Mouse (Mus musculus): ENCODE measurements at regions not wholly inside any gene's neighbourhood (a gene's known extent, or its start where the extent isn't known, plus 50 kb on each side); places are given as distances from the start of the nearest gene placed in this dataset.

DNA sequence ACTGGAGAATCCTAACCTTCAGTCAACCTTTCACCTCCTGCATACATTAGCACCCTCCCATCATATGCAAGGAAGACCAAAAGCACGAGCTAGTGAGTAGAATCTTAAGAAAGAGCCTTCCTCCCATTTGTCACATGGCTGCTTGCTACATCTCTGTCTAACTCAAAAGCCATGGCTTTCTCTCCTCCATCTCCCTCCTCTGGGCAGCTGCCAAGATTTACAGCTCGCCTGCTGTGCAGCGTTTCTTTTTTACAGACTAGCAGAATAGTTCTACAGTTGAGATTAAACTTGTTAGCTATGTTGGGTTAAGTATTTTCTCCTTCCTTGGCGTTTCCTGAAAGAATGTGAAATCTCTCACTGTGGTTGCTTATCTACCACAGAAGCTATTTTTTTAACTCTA lies 168.3 kb upstream of the Mctp2 start:
- H3K4me2 ChIP-seq, result no peak overlapping the region
- peaks cover 5% of the 10 kb centered on the region; the same call in 1 of the 2 replicates for H3K4me1 ChIP-seq
- no peak for ATAC-seq (ENCODE audit: insufficient number of reproducible peaks, low FRiP score, low TSS enrichment, low read depth)
- no peaks in the 10 kb centered on the region for H3K9me3 ChIP-seq
- no peaks in the 10 kb centered on the region for H3K36me3 ChIP-seq
- WGBS, result 18% methylated on average over 4 of the region's 4 CpGs
- H3K27ac ChIP-seq, result peak overlapping the region; percentile 33; the same call in 1 of the 2 replicates
- H3K4me3 ChIP-seq, result no peak overlapping the region
- H3K9ac ChIP-seq, result no peak overlapping the region
- H3K27me3 ChIP-seq, result no peaks in the 10 kb centered on the region

DNA sequence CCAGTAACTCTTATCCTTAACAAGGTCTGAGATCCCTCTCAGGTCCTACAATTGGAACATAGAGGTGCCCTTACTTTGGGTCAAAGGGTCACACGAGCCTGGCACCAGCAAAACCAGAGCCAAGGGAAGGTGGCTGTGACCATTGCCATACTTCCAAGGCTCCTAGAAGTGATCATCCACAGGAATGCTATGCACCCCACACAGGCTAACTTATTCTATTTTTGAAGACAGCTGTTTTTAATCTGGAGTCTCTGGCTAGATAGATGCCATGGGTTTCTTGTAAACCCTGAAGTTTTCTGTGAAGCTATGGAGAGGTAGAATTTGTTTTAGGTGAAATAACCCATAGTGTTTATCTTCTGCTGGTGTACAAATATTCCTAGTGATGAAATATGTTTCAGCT lies 172.5 kb upstream of the Mctp2 start:
- 58% methylated on average over 1 of the region's 1 CpGs for WGBS
- peak overlapping the region; percentile 50; the same call in 1 of the 2 replicates for H3K27ac ChIP-seq
- no peaks in the 10 kb centered on the region for H3K36me3 ChIP-seq
- no peaks in the 10 kb centered on the region for H3K9me3 ChIP-seq
- ATAC-seq (ENCODE audit: insufficient number of reproducible peaks, low FRiP score, low TSS enrichment, low read depth), result no peak
- no peaks in the 10 kb centered on the region for H3K27me3 ChIP-seq
- H3K4me2 ChIP-seq, result no peak overlapping the region
- peaks cover 12% of the 10 kb centered on the region; the same call in 1 of the 2 replicates for H3K4me1 ChIP-seq
- H3K9ac ChIP-seq, result no peak overlapping the region
- no peak overlapping the region for H3K4me3 ChIP-seq

DNA sequence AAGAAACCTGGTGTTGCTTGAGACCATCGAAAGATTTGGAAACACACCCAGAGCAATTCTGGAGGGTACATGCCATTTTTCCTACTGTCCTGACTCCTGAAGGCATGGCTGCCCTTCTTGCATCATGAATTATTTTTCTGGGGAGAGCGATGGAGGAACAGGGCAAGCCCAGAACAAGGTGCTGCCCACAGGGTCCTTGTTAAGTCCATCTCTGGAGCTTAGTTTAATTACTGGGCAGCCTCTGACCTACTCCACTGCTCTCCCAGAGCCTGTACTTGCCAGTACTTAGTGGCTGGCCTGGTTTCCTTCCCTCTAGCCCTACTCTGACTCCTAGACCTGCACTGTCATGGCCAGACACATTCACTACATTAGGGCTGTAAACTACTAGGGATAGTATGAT lies 174.9 kb upstream of the Mctp2 start:
- Histone ChIP-seq H3K9ac (no peak overlapping the region), H3K4me1 (0 out of 2 replicates have a peak, but pooled peaks cover 7% of the 10 kb centered on the region), H3K9me3 (no peaks in the 10 kb centered on the region), H3K4me2 (no peak overlapping the region), H3K27me3 (no peaks in the 10 kb centered on the region), H3K36me3 (no peaks in the 10 kb centered on the region), H3K27ac (peak overlapping the region; percentile 35), H3K4me3 (no peak overlapping the region)
- WGBS, result 56% methylated on average over 2 of the region's 2 CpGs
- ATAC-seq (ENCODE audit: insufficient number of reproducible peaks, low FRiP score, low TSS enrichment, low read depth), result no peak

DNA sequence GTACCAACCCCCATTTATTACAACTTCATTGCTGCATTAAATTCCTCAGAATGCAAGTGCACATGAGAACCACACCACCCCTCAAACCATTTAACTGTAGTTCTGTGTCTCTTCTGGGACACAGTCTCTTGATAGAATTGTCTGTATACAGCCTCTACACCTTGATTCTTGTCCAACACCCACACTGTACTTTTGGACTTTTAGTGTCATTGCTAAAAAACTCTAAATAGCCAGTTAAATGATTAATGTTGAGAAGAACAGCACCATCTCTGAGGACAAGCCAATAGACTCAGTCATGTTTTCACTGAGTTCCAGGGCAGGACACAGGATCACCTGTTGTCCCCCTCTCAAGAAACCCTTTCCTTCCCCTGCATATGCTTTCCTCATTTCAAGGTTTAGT lies 183.8 kb upstream of the Mctp2 start:
- H3K27ac ChIP-seq, result no peak overlapping the region
- H3K9me3 ChIP-seq, result no peaks in the 10 kb centered on the region
- ATAC-seq (ENCODE audit: insufficient number of reproducible peaks, low FRiP score, low TSS enrichment, low read depth), result no peak
- no peak overlapping the region for H3K4me3 ChIP-seq
- H3K27me3 ChIP-seq, result no peaks in the 10 kb centered on the region
- no peak overlapping the region for H3K4me2 ChIP-seq
- H3K4me1 ChIP-seq, result no peaks in the 10 kb centered on the region
- H3K36me3 ChIP-seq, result no peaks in the 10 kb centered on the region
- H3K9ac ChIP-seq, result no peak overlapping the region

DNA sequence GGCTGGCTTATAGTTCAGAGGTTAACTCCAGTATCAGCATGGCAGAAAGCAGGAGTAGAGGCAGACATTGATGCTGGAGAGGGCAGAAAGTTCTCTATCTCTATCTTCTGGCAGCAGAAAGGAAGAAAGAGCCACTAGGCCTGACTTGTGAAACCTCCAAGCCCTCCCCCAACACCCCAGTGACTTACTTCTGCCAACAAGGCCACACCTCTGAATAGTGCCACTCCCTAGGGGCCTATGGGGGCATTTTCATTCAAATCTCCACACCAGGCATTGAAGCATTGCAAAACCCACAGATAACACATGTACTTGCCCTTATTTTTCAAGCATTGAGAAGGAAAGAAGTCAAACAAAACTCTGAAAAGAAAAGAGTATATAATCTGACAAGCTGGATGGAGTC lies 186.9 kb upstream of the Mctp2 start:
- ATAC-seq (ENCODE audit: insufficient number of reproducible peaks, low FRiP score, low TSS enrichment, low read depth), result no peak
- H3K4me2 ChIP-seq, result no peak overlapping the region
- H3K27ac ChIP-seq, result no peak overlapping the region
- no peak overlapping the region for H3K4me3 ChIP-seq
- H3K4me1 ChIP-seq, result no peaks in the 10 kb centered on the region
- H3K9ac ChIP-seq, result no peak overlapping the region
- H3K36me3 ChIP-seq, result no peaks in the 10 kb centered on the region
- H3K27me3 ChIP-seq, result no peaks in the 10 kb centered on the region
- no peaks in the 10 kb centered on the region for H3K9me3 ChIP-seq

DNA sequence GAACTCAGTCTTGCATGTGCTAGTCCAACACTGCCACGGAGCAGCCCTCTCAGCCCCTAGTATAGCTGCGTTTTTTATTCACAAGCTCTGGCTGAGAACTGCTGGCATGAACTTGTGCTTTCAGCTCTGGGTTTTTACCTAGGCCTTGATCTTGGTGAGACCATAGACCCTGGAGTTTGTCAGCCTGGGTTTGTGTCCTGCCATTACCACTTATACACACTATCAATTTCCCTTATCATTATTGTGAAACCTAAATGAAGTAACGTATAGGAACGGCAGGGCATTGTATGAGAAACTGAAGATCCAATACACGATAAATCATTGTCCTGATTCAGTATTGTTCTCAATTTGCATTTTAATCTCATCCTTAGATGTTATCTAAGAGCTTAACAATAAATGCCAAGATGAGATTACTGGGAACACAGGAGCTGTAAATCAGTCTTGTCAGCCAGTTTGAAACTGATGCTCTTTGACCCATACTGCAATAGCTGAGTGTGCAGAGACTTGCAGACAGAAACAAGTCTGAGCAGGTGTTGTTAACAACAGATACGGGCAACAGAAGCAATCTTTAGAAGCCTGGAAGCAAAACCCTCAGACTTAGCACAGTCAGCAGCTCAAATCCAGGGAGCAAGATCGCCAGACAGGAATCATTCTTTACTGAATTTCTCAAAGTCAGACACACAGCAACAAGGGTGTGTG lies 190.7 kb upstream of the Mctp2 start:
- Histone ChIP-seq H3K27me3 (no peaks in the 10 kb centered on the region), H3K36me3 (no peaks in the 10 kb centered on the region), H3K4me3 (no peak overlapping the region), H3K9ac (no peak overlapping the region), H3K4me2 (no peak overlapping the region), H3K9me3 (no peaks in the 10 kb centered on the region), H3K4me1 (peaks cover 6% of the 10 kb centered on the region; the same call in 1 of the 2 replicates), H3K27ac (no peak overlapping the region)
- WGBS, result 51% methylated on average over 7 of the region's 7 CpGs
- ATAC-seq (ENCODE audit: insufficient number of reproducible peaks, low FRiP score, low TSS enrichment, low read depth), result 0 out of 2 replicates have a peak, but pooled peaks have one; percentile 30

DNA sequence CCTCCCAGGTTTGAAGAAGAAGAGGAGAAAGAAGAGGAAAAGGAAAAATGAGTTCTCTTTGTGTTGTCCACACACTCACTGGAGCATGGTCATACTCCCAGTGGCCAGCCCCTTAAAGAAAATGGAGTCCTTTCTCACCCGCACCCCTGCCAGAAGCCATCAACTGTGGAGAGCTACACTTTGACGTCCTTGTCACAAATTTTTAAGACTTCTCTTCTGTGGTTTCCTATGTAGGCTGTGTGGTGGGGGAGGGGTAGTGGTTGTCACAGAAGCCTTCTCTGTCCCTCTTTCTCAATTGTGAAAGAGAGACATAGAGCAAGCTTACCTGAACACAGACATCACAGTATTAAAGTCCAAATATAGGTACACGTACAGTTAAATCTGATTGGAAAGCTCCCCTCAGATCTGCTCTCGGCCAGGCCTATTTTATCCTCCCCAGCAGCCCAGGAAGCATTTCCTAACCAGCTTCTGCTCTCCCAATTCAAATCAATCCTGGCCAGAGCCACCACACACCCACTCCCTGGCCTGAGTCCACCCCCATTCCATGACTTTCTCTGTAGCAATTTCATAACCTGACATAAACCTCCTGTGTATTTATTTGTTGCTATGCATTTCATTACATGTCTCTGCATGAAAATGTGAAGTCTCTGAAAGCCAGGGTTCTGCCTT lies 192.3 kb upstream of the Mctp2 start:
- peak overlapping the region; percentile 59 for H3K27ac ChIP-seq
- 22% methylated on average over 4 of the region's 4 CpGs for WGBS
- no peak overlapping the region for H3K4me3 ChIP-seq
- H3K4me2 ChIP-seq, result no peak overlapping the region
- H3K9me3 ChIP-seq, result no peaks in the 10 kb centered on the region
- ATAC-seq (ENCODE audit: insufficient number of reproducible peaks, low FRiP score, low TSS enrichment, low read depth), result no peak
- H3K27me3 ChIP-seq, result no peaks in the 10 kb centered on the region
- H3K4me1 ChIP-seq, result peaks cover 8% of the 10 kb centered on the region; the same call in 1 of the 2 replicates
- no peaks in the 10 kb centered on the region for H3K36me3 ChIP-seq
- H3K9ac ChIP-seq, result no peak overlapping the region

DNA sequence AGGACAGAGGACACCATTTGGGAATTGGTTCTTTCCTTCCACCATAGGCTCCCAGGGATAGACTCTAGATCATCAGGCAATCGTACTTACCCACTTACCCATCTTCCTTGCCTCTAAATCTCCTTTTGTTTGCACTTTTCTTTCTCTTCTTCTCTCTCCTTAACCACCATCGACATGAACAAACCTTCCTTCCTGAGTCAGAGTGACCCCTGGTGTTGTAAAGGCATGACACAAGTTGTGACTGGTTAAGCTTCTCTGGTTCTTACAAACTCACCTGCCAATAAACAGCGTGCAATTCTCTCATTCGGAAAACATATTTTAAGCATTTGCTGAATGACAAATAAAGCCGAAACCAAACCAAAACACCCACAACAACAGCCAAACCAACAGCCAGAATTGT lies 193.4 kb upstream of the Mctp2 start:
- WGBS, result 78% methylated on average over 5 of the region's 5 CpGs
- Histone ChIP-seq H3K4me2 (no peak overlapping the region), H3K4me3 (no peak overlapping the region), H3K9me3 (no peaks in the 10 kb centered on the region), H3K36me3 (no peaks in the 10 kb centered on the region), H3K9ac (no peak overlapping the region), H3K27me3 (no peaks in the 10 kb centered on the region), H3K27ac (no peak overlapping the region), H3K4me1 (peaks cover 13% of the 10 kb centered on the region)
- ATAC-seq (ENCODE audit: insufficient number of reproducible peaks, low FRiP score, low TSS enrichment, low read depth), result no peak

DNA sequence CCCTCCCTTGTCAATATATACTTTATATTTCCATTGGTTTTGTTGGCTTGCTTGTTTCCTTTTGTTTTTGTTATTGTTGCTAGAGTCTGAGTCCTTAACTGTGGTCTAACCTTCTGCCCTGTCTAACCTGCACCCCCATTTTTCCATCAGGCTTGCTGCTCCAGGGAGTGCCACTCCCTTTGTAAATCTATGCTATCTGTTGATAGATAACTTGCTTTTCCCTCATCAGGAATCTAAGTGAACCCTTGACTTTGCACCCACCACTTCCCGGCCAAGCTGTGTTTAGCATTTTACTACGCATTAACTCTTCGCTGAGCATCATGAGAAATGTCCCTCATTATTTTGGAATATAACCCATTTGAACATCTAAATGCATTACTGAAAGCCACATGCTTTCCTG lies 193.8 kb upstream of the Mctp2 start:
- Histone ChIP-seq H3K36me3 (no peaks in the 10 kb centered on the region), H3K4me3 (no peak overlapping the region), H3K27me3 (no peaks in the 10 kb centered on the region), H3K4me1 (peaks cover 14% of the 10 kb centered on the region), H3K27ac (no peak overlapping the region), H3K4me2 (no peak overlapping the region), H3K9me3 (no peaks in the 10 kb centered on the region), H3K9ac (no peak overlapping the region)
- no peak for ATAC-seq (ENCODE audit: insufficient number of reproducible peaks, low FRiP score, low TSS enrichment, low read depth)
- WGBS, result 79% methylated on average over 3 of the region's 3 CpGs

DNA sequence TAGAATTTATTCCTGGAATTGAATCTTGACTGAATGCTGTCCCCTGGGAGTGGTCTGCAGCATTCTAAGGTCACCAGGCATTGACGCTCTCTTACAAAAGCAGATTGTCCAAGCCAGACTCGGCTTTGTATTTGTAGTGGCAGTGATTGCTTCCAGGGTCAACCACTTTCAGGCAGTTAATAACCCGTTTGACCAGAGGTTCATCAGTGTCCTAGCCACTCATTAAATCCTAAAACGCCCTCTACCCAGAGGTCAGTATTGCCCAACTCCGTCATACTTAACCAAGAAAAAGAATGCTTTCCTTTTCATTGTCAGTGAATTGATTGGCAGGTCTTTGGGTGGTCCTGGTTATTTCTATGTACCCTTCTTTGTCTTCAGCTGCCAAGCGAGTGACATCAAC lies 194.6 kb upstream of the Mctp2 start:
- Histone ChIP-seq H3K4me3 (no peak overlapping the region), H3K9ac (no peak overlapping the region), H3K27me3 (no peaks in the 10 kb centered on the region), H3K9me3 (no peaks in the 10 kb centered on the region), H3K4me2 (no peak overlapping the region), H3K27ac (no peak overlapping the region), H3K36me3 (no peaks in the 10 kb centered on the region), H3K4me1 (peaks cover 22% of the 10 kb centered on the region)
- WGBS, result 58% methylated on average over 6 of the region's 6 CpGs
- ATAC-seq (ENCODE audit: insufficient number of reproducible peaks, low FRiP score, low TSS enrichment, low read depth), result no peak

DNA sequence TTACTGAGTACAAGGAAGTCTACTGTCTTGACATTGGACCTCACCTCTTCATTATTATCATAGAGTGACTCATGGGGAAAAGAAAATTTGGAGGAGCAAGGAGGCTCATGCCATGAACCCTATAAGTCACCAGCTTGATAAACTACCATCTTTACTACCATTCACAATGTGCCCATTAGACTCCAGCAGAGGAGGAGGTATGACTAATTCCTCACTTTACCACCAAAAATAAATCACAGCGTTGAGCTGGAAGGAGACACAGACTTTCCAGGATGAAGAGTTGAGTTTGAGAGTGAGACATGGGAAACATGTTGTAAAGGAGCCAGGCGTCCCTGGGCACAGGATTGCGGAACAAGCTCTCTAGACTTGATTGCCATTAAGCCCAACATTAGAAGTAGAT lies 195.0 kb upstream of the Mctp2 start:
- no peaks in the 10 kb centered on the region for H3K27me3 ChIP-seq
- H3K9me3 ChIP-seq, result no peaks in the 10 kb centered on the region
- H3K27ac ChIP-seq, result no peak overlapping the region
- H3K4me3 ChIP-seq, result no peak overlapping the region
- no peak overlapping the region for H3K4me2 ChIP-seq
- no peak for ATAC-seq (ENCODE audit: insufficient number of reproducible peaks, low FRiP score, low TSS enrichment, low read depth)
- H3K9ac ChIP-seq, result no peak overlapping the region
- WGBS, result 72% methylated on average over 3 of the region's 3 CpGs
- H3K36me3 ChIP-seq, result no peaks in the 10 kb centered on the region
- H3K4me1 ChIP-seq, result peaks cover 24% of the 10 kb centered on the region

DNA sequence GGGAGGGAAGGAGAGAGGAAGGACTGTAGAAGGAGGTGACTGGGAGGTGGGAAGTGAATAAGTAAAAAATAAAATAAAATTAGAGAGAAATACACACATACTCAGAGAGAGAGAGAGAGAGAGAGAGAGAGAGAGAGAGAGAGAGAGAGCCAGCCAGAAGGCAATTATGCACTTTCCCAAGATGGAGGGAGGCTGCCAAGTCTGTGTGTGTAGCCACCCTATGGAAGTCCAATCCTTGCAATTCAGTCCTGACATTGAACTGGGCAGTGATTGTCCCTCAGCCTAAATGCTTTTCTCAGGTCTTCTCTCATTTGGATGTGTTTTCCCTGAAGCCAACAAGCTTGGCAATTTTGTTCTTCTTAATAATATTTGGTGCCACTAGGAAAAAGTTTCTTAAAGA lies 197.3 kb upstream of the Mctp2 start:
- Histone ChIP-seq H3K4me1 (peaks cover 21% of the 10 kb centered on the region), H3K27me3 (no peaks in the 10 kb centered on the region), H3K27ac (no peak overlapping the region), H3K9ac (no peak overlapping the region), H3K36me3 (no peaks in the 10 kb centered on the region), H3K4me3 (no peak overlapping the region), H3K9me3 (no peaks in the 10 kb centered on the region), H3K4me2 (no peak overlapping the region)
- ATAC-seq (ENCODE audit: insufficient number of reproducible peaks, low FRiP score, low TSS enrichment, low read depth), result no peak

All from limb, embryonic 15.5 days (tissue).